Mouse (Mus musculus): Measurements from ENCODE around the gene Ugt8a.

GRCm38 (mm10) chr3:125861601-125862000, 76.8 kb downstream of the Ugt8a start:
- no peak for TF ChIP-seq CTCF (IDR thresholded peaks at IDR 0.05; ENCODE audit: control insufficient read depth, insufficient read depth, insufficient replicate concordance, low read depth, low read length)
- TF ChIP-seq POLR2A (IDR thresholded peaks at IDR 0.05; ENCODE audit: control insufficient read depth, low read depth, low read length): no peak

Data from testis, adult 2 months (tissue).